Mouse (Mus musculus) hindbrain, embryonic 10.5 days (tissue): ENCODE measurements at regions not wholly inside any gene's neighbourhood (a gene's known extent, or its start where the extent isn't known, plus 50 kb on each side); places are given as distances from the start of the nearest gene placed in this dataset.

Experiments
- DNase-seq: peaks from one replicate; pipeline ENCODE4 v3.0.0-alpha.2; 2017; ENCODE audit warnings: low spot score
- H3K27ac ChIP-seq: fragments of 300-500 bp; sonication (generic); 2 replicates; pipeline ENCODE4 v1.5.1; 2016; ENCODE audit warnings: mild to moderate bottlenecking, moderate library complexity
- H3K27me3 ChIP-seq: fragments of 300-500 bp; sonication (generic); 2 replicates; pipeline ENCODE4 v1.6.1; 2016; ENCODE audit warnings: mild to moderate bottlenecking; ENCODE audit not compliant: poor library complexity, insufficient read depth, severe bottlenecking
- H3K36me3 ChIP-seq: fragments of 300-500 bp; sonication (generic); 2 replicates; pipeline ENCODE4 v1.6.1; 2016; ENCODE audit warnings: mild to moderate bottlenecking, moderate library complexity
- H3K4me1 ChIP-seq: fragments of 300-500 bp; sonication (generic); replicated peaks from 2 replicates; pipeline ENCODE4 v1.6.1; 2016; ENCODE audit warnings: mild to moderate bottlenecking
- H3K4me3 ChIP-seq: fragments of 300-500 bp; sonication (generic); 2 replicates; pipeline ENCODE4 v1.5.1; 2016; ENCODE audit warnings: mild to moderate bottlenecking, moderate library complexity
- H3K9me3 ChIP-seq: fragments of 300-500 bp; sonication (generic); 2 replicates; pipeline ENCODE4 v1.6.1; 2016; ENCODE audit warnings: mild to moderate bottlenecking, moderate library complexity
- WGBS: fragments of 180-500 bp; shearing (Covaris S2); methylation state at CpG from one replicate; pipeline ENCODE4 v1.1.7; 2016; 5-methylcytosine and 5-hydroxymethylcytosine counted together

- H3K9me3 ChIP-seq, result no peaks in the 10 kb centered on the region
- H3K36me3 ChIP-seq, result no peaks in the 10 kb centered on the region
- WGBS, result 97% methylated on average over 1 of the region's 1 CpGs
- no peaks in the 10 kb centered on the region for H3K4me1 ChIP-seq
- no peak overlapping the region for H3K4me3 ChIP-seq
- DNase-seq, result no peak
- no peaks in the 10 kb centered on the region for H3K27me3 ChIP-seq
- H3K27ac ChIP-seq, result no peak overlapping the region
Measured at GRCm38 (mm10) chr6:16646269-16646668, 252.0 kb downstream of the Tfec start.

- no peak for DNase-seq
- Histone ChIP-seq H3K27me3 (no peaks in the 10 kb centered on the region), H3K4me1 (no peaks in the 10 kb centered on the region; the same call in 1 of the 2 replicates), H3K9me3 (no peaks in the 10 kb centered on the region), H3K4me3 (no peak overlapping the region), H3K27ac (no peak overlapping the region), H3K36me3 (no peaks in the 10 kb centered on the region)
Measured at GRCm38 (mm10) chr6:16643519-16643918, 254.7 kb downstream of the Tfec start.

- Histone ChIP-seq H3K36me3 (no peaks in the 10 kb centered on the region), H3K9me3 (no peaks in the 10 kb centered on the region), H3K27ac (no peak overlapping the region), H3K4me3 (no peak overlapping the region), H3K4me1 (peaks cover 5% of the 10 kb centered on the region; the same call in 1 of the 2 replicates), H3K27me3 (no peaks in the 10 kb centered on the region)
- no peak for DNase-seq
- WGBS, result 91% methylated on average over 13 of the region's 13 CpGs
Measured at GRCm38 (mm10) chr6:16636736-16637304, 261.4 kb downstream of the Tfec start.

GRCm38 (mm10) chr6:16636108-16636507 is 262.1 kb downstream of the Tfec start:
- Histone ChIP-seq H3K4me3 (no peak overlapping the region), H3K9me3 (no peaks in the 10 kb centered on the region), H3K4me1 (peaks cover 5% of the 10 kb centered on the region; the same call in 1 of the 2 replicates), H3K27ac (no peak overlapping the region), H3K27me3 (no peaks in the 10 kb centered on the region), H3K36me3 (no peaks in the 10 kb centered on the region)
- WGBS, result 39% methylated on average over 2 of the region's 2 CpGs
- DNase-seq, result peak; percentile 10

- 0 out of 2 replicates have a peak, but pooled peaks cover 5% of the 10 kb centered on the region for H3K4me1 ChIP-seq
- H3K9me3 ChIP-seq, result no peaks in the 10 kb centered on the region
- WGBS, result 52% methylated on average over 9 of the region's 9 CpGs
- no peaks in the 10 kb centered on the region for H3K27me3 ChIP-seq
- H3K27ac ChIP-seq, result no peak overlapping the region
- no peak for DNase-seq
- no peaks in the 10 kb centered on the region for H3K36me3 ChIP-seq
- H3K4me3 ChIP-seq, result no peak overlapping the region
Measured at GRCm38 (mm10) chr6:16607393-16608023, 290.7 kb downstream of the Tfec start.

GRCm38 (mm10) chr6:16606687-16607392 is 291.4 kb downstream of the Tfec start:
- WGBS, result 85% methylated on average over 4 of the region's 4 CpGs
- H3K9me3 ChIP-seq, result no peaks in the 10 kb centered on the region
- DNase-seq, result no peak
- H3K27ac ChIP-seq, result no peak overlapping the region
- 0 out of 2 replicates have a peak, but pooled peaks cover 5% of the 10 kb centered on the region for H3K4me1 ChIP-seq
- no peaks in the 10 kb centered on the region for H3K36me3 ChIP-seq
- H3K4me3 ChIP-seq, result no peak overlapping the region
- H3K27me3 ChIP-seq, result no peaks in the 10 kb centered on the region

GRCm38 (mm10) chr6:16592411-16592810 is 305.8 kb downstream of the Tfec start:
- no peak for DNase-seq
- no peak overlapping the region for H3K27ac ChIP-seq
- H3K4me3 ChIP-seq, result no peak overlapping the region
- no peaks in the 10 kb centered on the region for H3K36me3 ChIP-seq
- no peaks in the 10 kb centered on the region for H3K27me3 ChIP-seq
- no peaks in the 10 kb centered on the region for H3K9me3 ChIP-seq
- no peaks in the 10 kb centered on the region for H3K4me1 ChIP-seq
- WGBS, result 83% methylated on average over 2 of the region's 2 CpGs

- H3K4me3 ChIP-seq, result no peak overlapping the region
- WGBS, result 88% methylated on average over 7 of the region's 7 CpGs
- DNase-seq, result no peak
- no peaks in the 10 kb centered on the region for H3K36me3 ChIP-seq
- H3K27me3 ChIP-seq, result no peaks in the 10 kb centered on the region
- no peaks in the 10 kb centered on the region for H3K4me1 ChIP-seq
- H3K27ac ChIP-seq, result no peak overlapping the region
- no peaks in the 10 kb centered on the region for H3K9me3 ChIP-seq
Measured at GRCm38 (mm10) chr6:16582302-16582701, 315.9 kb downstream of the Tfec start.

- no peak overlapping the region for H3K4me3 ChIP-seq
- no peak for DNase-seq
- no peaks in the 10 kb centered on the region for H3K9me3 ChIP-seq
- 91% methylated on average over 4 of the region's 4 CpGs for WGBS
- no peaks in the 10 kb centered on the region for H3K36me3 ChIP-seq
- no peaks in the 10 kb centered on the region for H3K27me3 ChIP-seq
- H3K27ac ChIP-seq, result no peak overlapping the region
- H3K4me1 ChIP-seq, result no peaks in the 10 kb centered on the region
Measured at GRCm38 (mm10) chr6:16581801-16582200, 316.4 kb downstream of the Tfec start.

- WGBS, result 92% methylated on average over 2 of the region's 2 CpGs
- Histone ChIP-seq H3K9me3 (no peaks in the 10 kb centered on the region), H3K4me3 (no peak overlapping the region), H3K27me3 (no peaks in the 10 kb centered on the region), H3K4me1 (no peaks in the 10 kb centered on the region), H3K27ac (no peak overlapping the region), H3K36me3 (no peaks in the 10 kb centered on the region)
- no peak for DNase-seq
Measured at GRCm38 (mm10) chr6:16575875-16576274, 322.4 kb downstream of the Tfec start.

- no peak overlapping the region for H3K4me3 ChIP-seq
- no peak for DNase-seq
- H3K27ac ChIP-seq, result no peak overlapping the region
- H3K36me3 ChIP-seq, result no peaks in the 10 kb centered on the region
- WGBS, result 70% methylated on average over 6 of the region's 6 CpGs
- H3K4me1 ChIP-seq, result no peaks in the 10 kb centered on the region
- no peaks in the 10 kb centered on the region for H3K27me3 ChIP-seq
- H3K9me3 ChIP-seq, result no peaks in the 10 kb centered on the region
Measured at GRCm38 (mm10) chr6:16572828-16573227, 325.4 kb downstream of the Tfec start.

- Histone ChIP-seq H3K4me3 (no peak overlapping the region), H3K9me3 (no peaks in the 10 kb centered on the region), H3K27me3 (no peaks in the 10 kb centered on the region), H3K36me3 (no peaks in the 10 kb centered on the region), H3K27ac (no peak overlapping the region), H3K4me1 (0 out of 2 replicates have a peak, but pooled peaks cover 6% of the 10 kb centered on the region)
- no peak for DNase-seq
- 75% methylated on average over 7 of the region's 7 CpGs for WGBS
Measured at GRCm38 (mm10) chr6:16551945-16552673, 346.1 kb downstream of the Tfec start.

GRCm38 (mm10) chr6:16551131-16551530 is 347.1 kb downstream of the Tfec start:
- Histone ChIP-seq H3K4me3 (no peak overlapping the region), H3K27ac (no peak overlapping the region), H3K4me1 (0 out of 2 replicates have a peak, but pooled peaks cover 6% of the 10 kb centered on the region), H3K27me3 (no peaks in the 10 kb centered on the region), H3K36me3 (no peaks in the 10 kb centered on the region), H3K9me3 (0 out of 2 replicates have a peak, but pooled peaks cover 3% of the 10 kb centered on the region)
- DNase-seq, result no peak
- WGBS, result 92% methylated on average over 6 of the region's 6 CpGs
